Mouse (Mus musculus): Measurements from ENCODE around the gene Pkd1l3. TPM values are rescaled to one million over a fixed set of nuclear protein-coding genes. Genes with fewer than 3 reads are reported as not detected.

The Pkd1l3 gene
- polyA plus RNA-seq, 1 experiment from 2014 or later: not detected

DNA sequence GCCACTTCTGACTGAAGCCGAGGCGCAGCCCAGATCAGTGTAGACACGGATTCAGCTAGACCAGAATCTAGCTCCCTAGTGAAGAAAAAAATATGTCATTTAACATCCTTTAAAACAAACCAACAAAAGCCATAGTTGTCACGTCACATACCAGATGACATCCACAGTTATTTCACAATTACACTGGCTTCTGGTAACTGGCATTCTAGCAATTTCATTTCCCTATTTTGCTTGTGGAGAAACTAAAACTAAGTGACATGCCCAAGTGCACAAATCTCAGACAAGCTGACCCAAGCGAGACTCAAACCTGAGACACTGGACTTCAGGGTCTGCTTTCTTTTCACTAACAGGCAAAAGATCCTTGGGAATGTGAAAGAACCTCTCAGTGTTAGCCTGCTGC is 67.8 kb downstream of the Pkd1l3 start:
- Histone ChIP-seq H3K4me2 (no peak overlapping the region), H3K4me3 (no peak overlapping the region), H3K36me3 (peaks cover 61% of the 10 kb centered on the region), H3K27me3 (no peaks in the 10 kb centered on the region), H3K27ac (replicated peaks) (no peak overlapping the region), H3K9ac (no peak overlapping the region), H3K4me1 (replicated peaks) (peaks cover 9% of the 10 kb centered on the region; the same call in 1 of the 2 replicates), H3K9me3 (no peaks in the 10 kb centered on the region)
- WGBS: 94% methylated on average over 5 of the region's 5 CpGs
- no peak for ATAC-seq (ENCODE audit: low read depth)

DNA sequence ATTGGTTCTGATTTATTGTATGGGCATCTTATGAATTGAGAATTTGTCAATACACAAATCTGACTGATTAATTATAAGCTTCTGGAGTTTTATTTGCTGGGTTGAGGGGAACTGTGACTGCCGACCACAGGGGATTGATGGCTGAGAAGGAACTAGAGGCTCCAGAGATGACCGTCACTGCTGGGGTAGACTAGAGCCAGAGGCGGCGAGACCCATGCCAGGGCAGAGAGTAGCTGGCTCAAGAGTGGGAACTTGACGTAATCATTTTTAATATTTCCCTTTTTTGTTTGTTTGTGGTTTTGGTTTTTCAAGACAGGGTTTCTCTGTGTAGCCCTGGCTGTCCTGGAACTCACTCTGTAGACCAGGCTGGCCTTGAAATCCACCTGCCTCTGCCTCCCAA is 72.9 kb downstream of the Pkd1l3 start:
- Histone ChIP-seq H3K4me1 (replicated peaks) (peaks cover 37% of the 10 kb centered on the region), H3K27ac (replicated peaks) (no peak overlapping the region), H3K27me3 (no peaks in the 10 kb centered on the region), H3K4me2 (no peak overlapping the region), H3K4me3 (no peak overlapping the region), H3K9ac (no peak overlapping the region), H3K9me3 (no peaks in the 10 kb centered on the region), H3K36me3 (peaks cover 13% of the 10 kb centered on the region)
- 87% methylated on average over 5 of the region's 5 CpGs for WGBS
- no peak for ATAC-seq (ENCODE audit: low read depth)

DNA sequence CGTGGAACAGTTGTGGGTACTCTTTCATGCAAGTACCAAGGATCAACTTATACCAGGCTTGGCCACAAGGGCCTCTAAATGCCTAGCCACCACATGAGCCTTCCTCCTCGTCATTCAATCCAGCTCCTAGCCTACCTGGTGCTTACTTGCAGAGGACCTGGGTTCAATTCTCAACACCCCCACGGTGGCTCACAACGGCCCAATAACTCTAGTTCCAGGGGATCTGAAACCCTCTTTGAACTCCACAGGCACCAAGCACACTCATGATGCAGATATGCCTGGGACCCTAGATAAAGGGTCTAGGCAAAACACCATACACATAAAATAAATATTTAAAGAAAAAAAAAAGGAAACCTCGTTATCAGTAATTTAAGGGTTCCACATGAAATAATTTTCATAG is 77.5 kb downstream of the Pkd1l3 start:
- ATAC-seq (ENCODE audit: low read depth): no peak
- Histone ChIP-seq H3K27ac (replicated peaks) (no peak overlapping the region), H3K9ac (peak overlapping the region; percentile 99), H3K9me3 (no peaks in the 10 kb centered on the region), H3K4me3 (peak overlapping the region; percentile 82), H3K4me2 (peak overlapping the region; percentile 78), H3K36me3 (no peaks in the 10 kb centered on the region), H3K27me3 (no peaks in the 10 kb centered on the region), H3K4me1 (replicated peaks) (peaks cover 37% of the 10 kb centered on the region)
- WGBS: 55% methylated on average over 5 of the region's 5 CpGs

DNA sequence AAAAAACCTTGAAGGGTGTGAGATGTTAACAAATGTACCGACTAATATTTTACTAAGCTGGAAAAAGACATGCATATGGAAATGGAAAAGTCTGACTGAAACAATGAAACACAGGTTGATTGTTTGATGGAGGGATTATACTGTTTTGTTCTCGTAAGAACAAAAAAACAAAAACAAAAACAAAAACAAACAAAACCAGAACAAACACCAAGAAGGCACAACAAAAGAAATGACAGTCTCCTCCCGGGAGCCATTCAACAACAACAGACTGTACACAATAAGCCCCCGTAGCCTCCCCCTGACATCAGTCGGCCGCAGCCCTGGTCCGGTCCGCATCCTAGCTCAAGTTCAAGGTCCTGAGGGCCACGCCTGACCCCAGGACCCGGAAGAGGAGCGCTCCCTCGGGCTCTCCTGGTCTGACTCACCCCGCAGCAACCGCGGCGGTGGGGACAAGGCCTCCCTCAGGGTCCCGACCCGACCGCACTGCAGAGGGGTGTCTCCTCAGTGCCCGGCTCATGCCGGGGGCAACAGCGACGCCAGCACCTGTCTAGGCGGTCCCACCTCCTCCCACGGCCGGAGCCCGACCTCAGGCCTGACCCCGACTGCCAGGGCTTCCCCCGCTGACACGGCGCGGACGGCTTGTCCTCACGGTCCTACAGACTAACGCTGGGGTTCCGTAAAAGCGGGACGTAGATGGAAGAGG is 78.3 kb downstream of the Pkd1l3 start:
- Histone ChIP-seq H3K27ac (replicated peaks) (peak overlapping the region; percentile 87), H3K4me1 (replicated peaks) (peaks cover 32% of the 10 kb centered on the region), H3K4me3 (peak overlapping the region; percentile 82), H3K27me3 (no peaks in the 10 kb centered on the region), H3K4me2 (peak overlapping the region; percentile 78), H3K9ac (peak overlapping the region; percentile 99), H3K36me3 (no peaks in the 10 kb centered on the region), H3K9me3 (no peaks in the 10 kb centered on the region)
- ATAC-seq (ENCODE audit: low read depth): peak; percentile 72
- WGBS: under 1% methylated on average over 38 of the region's 38 CpGs

DNA sequence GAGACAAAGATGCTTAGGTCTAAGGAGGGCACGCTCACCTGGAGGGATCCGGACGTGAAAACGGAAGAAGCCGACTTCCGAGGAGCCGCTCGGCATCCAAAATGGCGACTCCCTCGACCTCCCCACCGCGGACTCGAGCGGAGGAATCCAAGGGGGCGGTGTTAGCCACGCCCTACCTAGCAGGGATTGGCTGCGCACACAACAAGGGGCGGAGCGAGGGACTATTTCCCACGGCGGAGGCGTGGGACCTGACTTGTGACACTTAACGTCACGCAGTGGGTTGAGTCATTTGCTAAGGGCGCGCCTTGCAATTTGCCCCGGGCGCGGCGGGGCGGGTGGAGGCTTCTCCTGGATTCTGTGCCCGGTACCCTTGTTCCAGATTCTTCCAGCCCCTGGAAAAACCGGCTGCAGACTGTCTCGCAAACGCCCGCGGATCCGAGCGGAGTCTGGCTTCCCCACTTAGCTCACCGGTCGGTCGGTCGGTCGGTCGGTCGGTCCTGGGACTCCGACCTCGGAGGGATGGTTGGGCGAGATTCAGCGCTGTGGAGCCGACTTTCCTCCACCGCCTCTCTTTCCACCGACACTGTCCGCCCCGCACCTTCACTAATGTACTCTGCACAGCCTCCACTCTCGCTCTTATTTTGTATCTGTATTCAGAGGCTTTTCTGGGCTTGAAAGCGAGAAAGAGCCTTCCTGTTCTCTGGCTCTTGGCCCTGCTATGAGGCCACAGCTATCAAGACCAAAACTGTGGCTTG is 79.0 kb downstream of the Pkd1l3 start, which contains the start of gene Ist1:
Ist1 (minus strand) TSS at position 115 of the 755 bp plus-strand sequence.
- Histone ChIP-seq H3K9ac (peak within 1 kb of the TSS; percentile 99), H3K27me3 (no peaks in the 10 kb centered on the region), H3K27ac (replicated peaks) (peak within 1 kb of the TSS; percentile 87), H3K4me1 (replicated peaks) (peaks cover 30% of the 10 kb centered on the region), H3K4me2 (peak within 1 kb of the TSS; percentile 83), H3K9me3 (no peaks in the 10 kb centered on the region), H3K36me3 (no peaks in the 10 kb centered on the region), H3K4me3 (peak within 1 kb of the TSS; percentile 82)
- WGBS: under 1% methylated on average over 57 of the region's 57 CpGs
- ATAC-seq (ENCODE audit: low read depth): peak; percentile 98

DNA sequence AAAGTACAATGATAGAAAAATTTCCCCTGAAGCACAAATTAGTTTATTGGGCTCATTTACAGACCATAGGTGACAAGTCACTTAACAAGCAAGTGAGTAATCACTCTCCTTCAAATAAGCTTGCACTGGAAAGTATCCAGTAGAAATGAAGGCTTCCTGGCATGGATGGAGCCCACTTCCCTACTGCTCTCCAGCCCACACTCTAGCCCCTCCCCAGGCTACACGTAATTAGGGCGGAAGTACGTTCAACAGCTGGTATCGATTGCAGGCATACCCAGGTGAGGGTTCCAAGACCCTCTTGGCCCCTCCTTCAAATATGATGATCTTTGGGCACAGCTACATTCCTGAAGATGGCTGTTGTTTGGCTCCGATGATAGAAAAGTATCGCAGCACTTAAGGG is 79.8 kb downstream of the Pkd1l3 start:
- no peak for ATAC-seq (ENCODE audit: low read depth)
- Histone ChIP-seq H3K36me3 (no peaks in the 10 kb centered on the region), H3K4me1 (replicated peaks) (peaks cover 30% of the 10 kb centered on the region), H3K4me2 (peak overlapping the region; percentile 83), H3K4me3 (peak overlapping the region; percentile 82), H3K9ac (no peak overlapping the region), H3K9me3 (no peaks in the 10 kb centered on the region), H3K27ac (replicated peaks) (no peak overlapping the region), H3K27me3 (no peaks in the 10 kb centered on the region)
- 43% methylated on average over 6 of the region's 6 CpGs for WGBS

DNA sequence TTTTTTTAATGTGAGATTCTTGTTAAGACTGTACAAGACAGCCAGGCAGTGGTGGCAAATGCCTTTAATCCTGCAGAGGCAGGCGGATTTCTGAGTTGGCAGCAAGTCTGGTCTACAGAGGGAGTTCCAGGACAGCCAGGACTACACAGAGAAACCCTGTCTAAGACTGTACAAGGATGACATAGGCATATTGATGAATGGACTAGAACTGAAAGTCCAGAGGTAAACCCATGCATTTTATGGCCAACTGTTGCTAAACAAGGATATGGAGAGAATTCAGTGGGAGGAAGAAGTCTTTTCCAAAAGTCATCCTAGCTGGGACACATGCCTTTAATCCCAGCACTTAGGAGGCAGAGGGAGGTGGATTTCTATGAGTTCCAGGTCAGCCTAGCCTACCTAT is 83.4 kb downstream of the Pkd1l3 start:
- Histone ChIP-seq H3K4me2 (no peak overlapping the region), H3K36me3 (no peaks in the 10 kb centered on the region), H3K27me3 (peaks cover 3% of the 10 kb centered on the region), H3K4me3 (no peak overlapping the region), H3K27ac (replicated peaks) (no peak overlapping the region), H3K4me1 (replicated peaks) (peaks cover 8% of the 10 kb centered on the region), H3K9me3 (no peaks in the 10 kb centered on the region), H3K9ac (no peak overlapping the region)
- no peak for ATAC-seq (ENCODE audit: low read depth)
- 83% methylated on average over 1 of the region's 1 CpGs for WGBS

DNA sequence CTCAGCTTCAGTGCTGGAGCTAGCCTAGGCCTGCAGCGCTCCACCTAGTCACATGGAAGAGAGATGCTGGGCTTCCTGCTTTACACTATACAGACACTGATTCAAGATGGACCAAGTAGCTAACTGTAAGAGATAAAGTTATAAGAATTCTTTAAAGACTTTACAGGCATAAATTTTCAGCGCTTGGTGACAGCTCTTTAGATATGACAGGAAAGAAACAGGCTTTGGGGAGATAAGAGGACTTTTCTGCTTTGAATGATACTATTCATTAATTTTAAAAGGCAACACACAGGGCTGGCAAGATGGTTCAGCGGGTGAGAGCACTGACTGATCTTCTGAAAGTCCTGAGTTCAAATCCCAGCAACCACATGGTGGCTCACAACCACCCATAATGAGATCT is 84.2 kb downstream of the Pkd1l3 start:
- no peak for ATAC-seq (ENCODE audit: low read depth)

DNA sequence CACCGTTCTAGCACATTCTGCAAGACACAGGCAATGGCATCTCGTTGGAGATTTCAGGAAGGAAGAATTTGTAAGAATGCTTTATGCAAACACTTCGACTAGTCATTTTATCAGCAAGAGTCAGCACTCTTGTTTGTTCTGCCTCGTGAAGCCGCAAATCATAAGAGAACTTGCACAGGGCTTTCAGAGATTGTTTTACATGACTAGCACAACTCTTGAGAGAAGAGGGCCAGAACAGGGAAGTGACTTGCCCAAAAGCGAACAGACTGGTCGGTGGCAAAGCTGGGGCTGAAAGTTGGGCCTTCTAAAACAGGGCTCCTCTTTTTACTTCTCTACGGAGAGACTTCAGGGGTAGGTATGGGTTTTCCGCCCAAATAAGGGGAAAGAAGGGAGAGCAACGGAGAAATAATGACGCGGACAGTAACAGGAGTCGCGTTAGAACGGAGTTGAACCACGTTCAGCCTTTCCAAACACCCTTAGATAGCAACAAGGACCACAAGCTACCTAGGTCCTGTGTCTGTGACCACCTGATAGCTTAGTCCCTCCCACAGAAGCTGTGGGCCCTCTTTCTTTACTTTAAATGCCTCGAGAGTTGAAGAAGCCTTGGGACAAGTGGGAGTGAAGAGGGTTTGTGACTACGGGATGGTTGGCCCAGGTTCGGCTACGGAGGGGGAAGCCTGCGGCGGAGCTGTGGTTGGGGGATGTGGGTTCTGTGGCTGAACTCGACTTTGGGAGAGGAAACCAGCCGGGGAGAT is 90.4 kb downstream of the Pkd1l3 start:
- Histone ChIP-seq H3K4me1 (replicated peaks) (peaks cover 36% of the 10 kb centered on the region), H3K9me3 (no peaks in the 10 kb centered on the region), H3K36me3 (peaks cover 17% of the 10 kb centered on the region), H3K27ac (replicated peaks) (peak overlapping the region; percentile 98), H3K4me2 (peak overlapping the region; percentile 91), H3K4me3 (peak overlapping the region; percentile 95), H3K9ac (peak overlapping the region; percentile 100), H3K27me3 (peaks cover 15% of the 10 kb centered on the region)
- ATAC-seq (ENCODE audit: low read depth): peak; percentile 34
- 12% methylated on average over 24 of the region's 24 CpGs for WGBS

More for the DNA sequence above, 84.2 kb downstream of the Pkd1l3 start:
- H3K27ac ChIP-seq (replicated peaks): no peak overlapping the region
- H3K4me3 ChIP-seq: no peak overlapping the region
- H3K4me1 ChIP-seq (replicated peaks): peaks cover 8% of the 10 kb centered on the region
- peaks cover 10% of the 10 kb centered on the region for H3K27me3 ChIP-seq
- H3K4me2 ChIP-seq: no peak overlapping the region
- H3K36me3 ChIP-seq: no peaks in the 10 kb centered on the region
- WGBS: 79% methylated on average over 3 of the region's 3 CpGs
- H3K9ac ChIP-seq: no peak overlapping the region
- no peaks in the 10 kb centered on the region for H3K9me3 ChIP-seq

DNA sequence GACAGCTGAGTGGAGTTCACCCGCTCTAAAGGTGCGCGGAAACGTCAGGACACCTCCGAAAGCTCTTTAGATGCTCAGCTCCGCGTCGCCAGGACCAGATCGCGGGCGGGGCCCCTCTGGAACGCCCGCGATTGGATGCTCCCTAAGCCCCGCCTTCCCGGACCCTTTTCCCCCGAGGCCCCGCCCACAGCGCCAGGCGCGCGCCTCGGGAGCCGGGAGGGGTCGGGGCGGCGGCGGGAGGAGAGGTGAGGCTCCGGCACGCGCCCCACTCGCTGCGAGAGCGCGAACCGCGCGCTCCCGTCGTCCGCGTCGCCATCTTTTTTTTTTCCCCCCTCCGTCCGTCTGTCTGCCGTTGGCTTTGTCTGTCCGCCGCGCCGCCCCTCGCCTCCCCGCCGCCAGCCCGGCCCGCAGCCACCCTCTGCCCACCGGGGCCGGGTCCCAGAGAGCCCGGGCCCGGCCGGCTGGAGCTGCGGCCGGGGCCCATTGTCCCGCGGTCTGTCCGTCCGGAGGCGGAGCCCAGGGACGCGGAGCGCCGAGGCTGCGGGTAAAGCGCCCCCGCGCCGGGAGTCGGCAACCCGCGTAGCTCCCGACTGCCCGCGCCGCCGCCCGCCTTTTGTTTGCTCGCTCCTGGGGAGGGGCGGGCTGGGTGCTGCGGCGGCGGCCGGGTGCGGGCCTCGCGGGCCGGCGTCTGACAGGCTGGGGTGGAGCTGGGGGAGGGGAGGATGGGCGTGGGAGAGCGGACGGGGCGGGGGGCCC is 91.2 kb downstream of the Pkd1l3 start, which contains the start of gene Zfp821:
Zfp821 (plus strand) TSS at position 227 of the 756 bp plus-strand sequence.
- peak within 1 kb of the TSS; percentile 98 for H3K27ac ChIP-seq (replicated peaks)
- WGBS: under 1% methylated on average over 89 of the region's 100 CpGs
- peak within 1 kb of the TSS; percentile 91 for H3K4me2 ChIP-seq
- H3K9me3 ChIP-seq: no peaks in the 10 kb centered on the region
- peaks cover 24% of the 10 kb centered on the region for H3K36me3 ChIP-seq
- ATAC-seq (ENCODE audit: low read depth): peak; percentile 88
- peaks cover 36% of the 10 kb centered on the region for H3K4me1 ChIP-seq (replicated peaks)
- peak within 1 kb of the TSS; percentile 95 for H3K4me3 ChIP-seq
- peak within 1 kb of the TSS; percentile 100 for H3K9ac ChIP-seq
- H3K27me3 ChIP-seq: peaks cover 15% of the 10 kb centered on the region

DNA sequence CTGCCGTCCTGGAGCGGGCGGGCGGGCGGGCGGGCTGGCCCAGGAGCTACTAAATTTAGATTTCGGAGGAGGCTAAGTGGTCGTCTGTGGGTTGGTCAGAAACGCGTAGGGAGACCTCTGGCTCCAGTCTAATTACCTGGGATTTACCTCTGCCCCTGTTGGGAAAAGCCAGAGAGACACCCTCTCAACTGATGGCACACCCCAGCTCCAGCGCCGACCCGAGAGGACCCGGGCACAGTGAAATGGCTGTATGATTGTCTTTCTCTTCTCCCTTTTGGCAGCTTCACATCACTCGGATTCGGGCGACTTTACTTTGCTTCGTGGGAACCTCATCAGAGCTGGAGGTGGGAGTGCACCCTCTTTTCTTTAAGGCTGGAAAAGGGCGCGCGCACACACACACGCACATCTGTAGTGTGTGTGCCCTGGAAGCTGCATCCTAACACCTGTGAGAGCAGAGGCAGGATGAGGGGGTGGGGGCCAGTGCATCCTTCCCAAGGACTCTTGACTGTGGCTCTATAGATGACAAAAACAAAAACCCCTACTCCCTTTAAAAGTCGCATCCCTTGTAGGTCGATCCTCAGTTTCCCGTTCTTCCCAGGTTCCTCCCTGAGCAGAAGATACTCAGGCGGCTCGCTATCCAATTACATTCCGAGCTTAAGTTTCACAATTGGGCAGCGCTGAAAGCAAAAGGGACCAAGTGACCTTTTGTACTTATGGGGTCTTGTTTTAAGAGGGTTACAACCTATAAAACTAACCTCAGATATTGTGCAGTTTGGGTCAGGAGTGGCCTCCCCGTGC is 92.0 kb downstream of the Pkd1l3 start:
- WGBS: under 1% methylated on average over 25 of the region's 30 CpGs
- peak overlapping the region; percentile 91 for H3K4me2 ChIP-seq
- H3K9me3 ChIP-seq: no peaks in the 10 kb centered on the region
- H3K27me3 ChIP-seq: peaks cover 15% of the 10 kb centered on the region
- H3K27ac ChIP-seq (replicated peaks): peak overlapping the region; percentile 98
- peaks cover 32% of the 10 kb centered on the region for H3K36me3 ChIP-seq
- peak overlapping the region; percentile 100 for H3K9ac ChIP-seq
- peak overlapping the region; percentile 95 for H3K4me3 ChIP-seq
- peaks cover 36% of the 10 kb centered on the region for H3K4me1 ChIP-seq (replicated peaks)
- peak; percentile 52 for ATAC-seq (ENCODE audit: low read depth)
